Mouse (Mus musculus): Measurements from ENCODE around the gene Runx2. TPM values are rescaled to one million over a fixed set of nuclear protein-coding genes. Genes with fewer than 3 reads are reported as not detected.

Runx2 gene
- polyA plus RNA-seq, 1 experiment from 2014 or later: 2.2 TPM

DNA sequence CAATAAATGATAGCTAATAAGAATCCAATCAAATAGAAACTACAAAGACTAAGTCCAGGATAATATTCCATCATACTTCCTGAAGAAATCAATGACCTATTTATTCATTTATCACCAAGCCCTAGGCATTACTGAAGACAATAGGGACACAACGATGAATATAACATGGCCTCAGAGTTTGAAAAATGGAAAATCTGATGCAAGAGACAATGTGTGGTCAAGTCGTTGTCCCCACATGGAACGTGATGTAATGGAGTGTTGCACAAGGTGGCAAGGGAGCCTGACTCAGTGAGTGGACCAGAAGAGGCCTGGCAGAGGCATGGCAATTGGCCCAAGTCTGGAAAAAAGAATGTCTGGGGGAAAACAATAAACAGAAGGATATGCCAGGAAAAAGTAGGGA is 161.5 kb downstream of the Runx2 start:
- H3K4me1 ChIP-seq (replicated peaks; ENCODE audit: control insufficient read depth, insufficient read depth, low read length): 0 out of 2 replicates have a peak, but pooled peaks cover 4% of the 10 kb centered on the region
- DNase-seq (ENCODE audit: low spot score) (no peak), ATAC-seq (replicated peaks; ENCODE audit: low FRiP score) (no peak)
- no peaks in the 10 kb centered on the region for H3K9me3 ChIP-seq (ENCODE audit: control insufficient read depth, low read length)
- no peak overlapping the region for H3K4me3 ChIP-seq (ENCODE audit: low read depth, low read length)
- no peaks in the 10 kb centered on the region for H3K36me3 ChIP-seq (ENCODE audit: control insufficient read depth, insufficient read depth, low read length)
- no peak overlapping the region for H3K27ac ChIP-seq (ENCODE audit: low read depth, low read length)
- H3K4me2 ChIP-seq (ENCODE audit: low read depth, low read length, severe bottlenecking): no peak overlapping the region
- no peaks in the 10 kb centered on the region for H3K27me3 ChIP-seq (ENCODE audit: control insufficient read depth, insufficient read depth, low read length)
- H3K9ac ChIP-seq (ENCODE audit: low read length): no peak overlapping the region
- WGBS: 92% methylated on average over 3 of the region's 3 CpGs

DNA sequence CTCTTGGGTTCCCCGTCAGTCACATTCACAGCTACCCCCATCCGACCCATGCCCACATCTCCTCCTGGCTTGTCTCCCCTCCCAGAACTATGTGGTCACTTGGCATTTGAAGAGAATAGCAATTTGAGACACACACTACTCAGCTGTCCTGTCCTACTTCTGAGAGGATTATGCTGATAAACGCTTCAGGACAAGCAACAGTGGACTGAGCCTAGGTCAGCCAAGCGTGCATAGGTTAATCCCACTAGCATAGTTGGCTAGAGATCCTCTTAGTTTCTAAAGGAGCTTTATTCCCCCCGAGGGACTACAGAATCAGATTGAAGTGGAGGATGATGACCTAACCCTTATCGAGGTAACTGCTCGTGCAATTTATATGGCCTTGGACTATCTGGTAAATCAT is 162.5 kb downstream of the Runx2 start:
- ATAC-seq (replicated peaks; ENCODE audit: low FRiP score): no peak
- no peak overlapping the region for H3K27ac ChIP-seq (ENCODE audit: low read depth, low read length)
- no peaks in the 10 kb centered on the region for H3K9me3 ChIP-seq (ENCODE audit: control insufficient read depth, low read length)
- H3K4me1 ChIP-seq (replicated peaks; ENCODE audit: control insufficient read depth, insufficient read depth, low read length): peaks cover 6% of the 10 kb centered on the region; the same call in 1 of the 2 replicates
- WGBS: 53% methylated on average over 7 of the region's 7 CpGs
- H3K9ac ChIP-seq (ENCODE audit: low read length): no peak overlapping the region
- DNase-seq (ENCODE audit: low spot score): no peak
- H3K4me3 ChIP-seq (ENCODE audit: low read depth, low read length): no peak overlapping the region
- H3K36me3 ChIP-seq (ENCODE audit: control insufficient read depth, insufficient read depth, low read length): no peaks in the 10 kb centered on the region
- no peak overlapping the region for H3K4me2 ChIP-seq (ENCODE audit: low read depth, low read length, severe bottlenecking)
- no peaks in the 10 kb centered on the region for H3K27me3 ChIP-seq (ENCODE audit: control insufficient read depth, insufficient read depth, low read length)

- WGBS: 78% methylated on average over 8 of the region's 8 CpGs
- H3K4me2 ChIP-seq (ENCODE audit: low read depth, low read length, severe bottlenecking): no peak overlapping the region
- H3K27me3 ChIP-seq (ENCODE audit: control insufficient read depth, insufficient read depth, low read length): no peaks in the 10 kb centered on the region
- peaks cover 6% of the 10 kb centered on the region; the same call in 1 of the 2 replicates for H3K4me1 ChIP-seq (replicated peaks; ENCODE audit: control insufficient read depth, insufficient read depth, low read length)
- ATAC-seq (replicated peaks; ENCODE audit: low FRiP score) (no peak), DNase-seq (ENCODE audit: low spot score) (no peak)
- no peak overlapping the region for H3K27ac ChIP-seq (ENCODE audit: low read depth, low read length)
- no peaks in the 10 kb centered on the region for H3K9me3 ChIP-seq (ENCODE audit: control insufficient read depth, low read length)
- H3K4me3 ChIP-seq (ENCODE audit: low read depth, low read length): no peak overlapping the region
- H3K36me3 ChIP-seq (ENCODE audit: control insufficient read depth, insufficient read depth, low read length): no peaks in the 10 kb centered on the region
- H3K9ac ChIP-seq (ENCODE audit: low read length): no peak overlapping the region
Measured at GRCm38 (mm10) chr17:44651613-44652012, 163.0 kb downstream of the Runx2 start.

DNA sequence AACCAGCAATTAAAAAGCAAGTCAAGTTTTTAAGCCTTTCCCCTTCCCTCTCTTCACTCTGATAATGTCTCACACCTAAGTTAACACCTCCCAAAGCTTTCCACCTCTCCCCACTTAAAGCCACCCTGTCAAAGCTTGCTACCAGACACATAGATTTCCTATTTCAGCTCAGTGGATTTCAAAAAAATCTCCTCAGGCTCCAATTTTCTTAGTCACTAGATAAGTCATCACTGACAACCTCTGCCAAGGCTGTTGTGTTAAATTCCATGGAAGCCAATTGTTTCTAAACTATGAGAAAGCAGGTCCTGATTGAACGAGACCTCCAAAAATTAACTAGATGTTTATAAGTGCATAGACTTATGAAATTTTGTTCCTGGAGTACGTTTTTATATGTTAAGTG is 164.2 kb downstream of the Runx2 start:
- no peak overlapping the region for H3K9ac ChIP-seq (ENCODE audit: low read length)
- WGBS: 88% methylated on average over 2 of the region's 2 CpGs
- no peak for DNase-seq (ENCODE audit: low spot score)
- no peak overlapping the region for H3K4me2 ChIP-seq (ENCODE audit: low read depth, low read length, severe bottlenecking)
- no peak overlapping the region for H3K4me3 ChIP-seq (ENCODE audit: low read depth, low read length)
- H3K27ac ChIP-seq (ENCODE audit: low read depth, low read length): no peak overlapping the region
- H3K36me3 ChIP-seq (ENCODE audit: control insufficient read depth, insufficient read depth, low read length): no peaks in the 10 kb centered on the region
- H3K9me3 ChIP-seq (ENCODE audit: control insufficient read depth, low read length): no peaks in the 10 kb centered on the region
- H3K27me3 ChIP-seq (ENCODE audit: control insufficient read depth, insufficient read depth, low read length): no peaks in the 10 kb centered on the region
- H3K4me1 ChIP-seq (replicated peaks; ENCODE audit: control insufficient read depth, insufficient read depth, low read length): peaks cover 6% of the 10 kb centered on the region; the same call in 1 of the 2 replicates
- ATAC-seq (replicated peaks; ENCODE audit: low FRiP score): no peak

DNA sequence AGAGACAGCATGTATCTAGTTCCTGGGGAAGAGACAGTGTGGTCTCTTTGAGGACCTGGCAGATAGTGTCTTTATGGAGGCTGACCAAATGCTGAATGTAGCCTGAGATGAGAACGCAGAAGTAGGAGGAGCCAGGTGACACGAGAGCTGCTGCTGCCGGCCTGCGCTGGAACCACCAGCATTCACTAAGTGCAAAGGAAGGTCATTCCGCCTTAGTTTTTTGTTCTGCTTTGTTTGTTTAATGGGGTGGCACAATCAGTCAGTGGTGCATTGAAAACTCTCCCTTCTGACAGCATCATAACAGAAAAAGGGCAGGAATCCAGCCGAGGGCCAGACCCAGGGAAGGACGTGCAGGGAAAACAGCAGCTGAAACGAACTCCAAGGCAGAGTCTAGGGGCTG is 165.5 kb downstream of the Runx2 start:
- Histone ChIP-seq H3K4me3 (ENCODE audit: low read depth, low read length) (no peak overlapping the region), H3K27me3 (ENCODE audit: control insufficient read depth, insufficient read depth, low read length) (no peaks in the 10 kb centered on the region), H3K9me3 (ENCODE audit: control insufficient read depth, low read length) (no peaks in the 10 kb centered on the region), H3K4me1 (replicated peaks; ENCODE audit: control insufficient read depth, insufficient read depth, low read length) (peaks cover 6% of the 10 kb centered on the region; the same call in 1 of the 2 replicates), H3K9ac (ENCODE audit: low read length) (no peak overlapping the region), H3K36me3 (ENCODE audit: control insufficient read depth, insufficient read depth, low read length) (no peaks in the 10 kb centered on the region), H3K27ac (ENCODE audit: low read depth, low read length) (no peak overlapping the region), H3K4me2 (ENCODE audit: low read depth, low read length, severe bottlenecking) (no peak overlapping the region)
- DNase-seq (ENCODE audit: low spot score) (no peak), ATAC-seq (replicated peaks; ENCODE audit: low FRiP score) (no peak)
- 36% methylated on average over 8 of the region's 8 CpGs for WGBS

DNA sequence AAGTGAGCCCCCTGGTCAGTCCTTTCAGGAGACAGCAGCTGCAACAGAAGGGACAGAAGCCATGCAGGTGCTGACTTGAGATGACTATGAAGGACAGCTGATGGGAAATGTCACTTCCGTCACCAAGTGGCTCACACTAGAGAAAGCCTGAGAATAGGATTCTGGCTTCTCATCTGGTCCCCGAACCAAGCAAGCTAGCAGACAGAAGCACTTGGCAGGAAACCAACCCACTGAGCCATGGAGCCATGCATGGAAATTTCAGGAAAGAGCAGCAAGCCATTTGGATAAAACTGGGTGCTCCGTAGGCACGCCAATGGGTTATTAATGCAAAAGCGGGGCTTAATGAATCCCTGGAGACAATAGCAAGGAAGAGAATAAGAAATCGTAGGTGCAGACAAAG is 166.7 kb downstream of the Runx2 start:
- no peaks in the 10 kb centered on the region for H3K9me3 ChIP-seq (ENCODE audit: control insufficient read depth, low read length)
- no peak overlapping the region for H3K4me2 ChIP-seq (ENCODE audit: low read depth, low read length, severe bottlenecking)
- peaks cover 6% of the 10 kb centered on the region; the same call in 1 of the 2 replicates for H3K4me1 ChIP-seq (replicated peaks; ENCODE audit: control insufficient read depth, insufficient read depth, low read length)
- ATAC-seq (replicated peaks; ENCODE audit: low FRiP score) (no peak), DNase-seq (ENCODE audit: low spot score) (no peak)
- no peak overlapping the region for H3K9ac ChIP-seq (ENCODE audit: low read length)
- H3K27ac ChIP-seq (ENCODE audit: low read depth, low read length): no peak overlapping the region
- H3K36me3 ChIP-seq (ENCODE audit: control insufficient read depth, insufficient read depth, low read length): no peaks in the 10 kb centered on the region
- H3K27me3 ChIP-seq (ENCODE audit: control insufficient read depth, insufficient read depth, low read length): no peaks in the 10 kb centered on the region
- no peak overlapping the region for H3K4me3 ChIP-seq (ENCODE audit: low read depth, low read length)
- 90% methylated on average over 6 of the region's 6 CpGs for WGBS

DNA sequence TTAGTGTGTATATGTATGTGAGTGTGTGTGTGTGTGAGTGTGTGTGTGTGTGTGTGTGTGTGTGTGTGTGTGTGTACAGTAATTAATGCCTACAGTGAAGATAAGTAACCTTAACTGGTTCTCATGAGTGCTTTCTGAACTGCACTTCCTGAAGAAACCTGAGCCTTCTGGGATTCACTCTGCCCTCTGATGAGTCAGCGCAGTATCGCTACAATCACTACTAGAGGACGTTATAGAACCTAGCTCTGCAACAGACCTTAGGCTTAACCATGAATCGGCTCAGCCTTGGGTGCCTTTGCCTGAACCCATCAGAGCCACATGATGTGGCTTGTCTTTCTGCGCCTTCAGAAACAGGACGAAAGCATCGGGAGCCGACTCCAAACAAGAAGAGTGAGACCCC is 169.5 kb downstream of the Runx2 start:
- no peak overlapping the region for H3K4me2 ChIP-seq (ENCODE audit: low read depth, low read length, severe bottlenecking)
- ATAC-seq (replicated peaks; ENCODE audit: low FRiP score) (no peak), DNase-seq (ENCODE audit: low spot score) (no peak)
- no peak overlapping the region for H3K27ac ChIP-seq (ENCODE audit: low read depth, low read length)
- no peak overlapping the region for H3K9ac ChIP-seq (ENCODE audit: low read length)
- no peak overlapping the region for H3K4me3 ChIP-seq (ENCODE audit: low read depth, low read length)
- no peaks in the 10 kb centered on the region for H3K27me3 ChIP-seq (ENCODE audit: control insufficient read depth, insufficient read depth, low read length)
- H3K9me3 ChIP-seq (ENCODE audit: control insufficient read depth, low read length): no peaks in the 10 kb centered on the region
- 92% methylated on average over 8 of the region's 8 CpGs for WGBS
- H3K4me1 ChIP-seq (replicated peaks; ENCODE audit: control insufficient read depth, insufficient read depth, low read length): peaks cover 6% of the 10 kb centered on the region; the same call in 1 of the 2 replicates
- no peaks in the 10 kb centered on the region for H3K36me3 ChIP-seq (ENCODE audit: control insufficient read depth, insufficient read depth, low read length)

DNA sequence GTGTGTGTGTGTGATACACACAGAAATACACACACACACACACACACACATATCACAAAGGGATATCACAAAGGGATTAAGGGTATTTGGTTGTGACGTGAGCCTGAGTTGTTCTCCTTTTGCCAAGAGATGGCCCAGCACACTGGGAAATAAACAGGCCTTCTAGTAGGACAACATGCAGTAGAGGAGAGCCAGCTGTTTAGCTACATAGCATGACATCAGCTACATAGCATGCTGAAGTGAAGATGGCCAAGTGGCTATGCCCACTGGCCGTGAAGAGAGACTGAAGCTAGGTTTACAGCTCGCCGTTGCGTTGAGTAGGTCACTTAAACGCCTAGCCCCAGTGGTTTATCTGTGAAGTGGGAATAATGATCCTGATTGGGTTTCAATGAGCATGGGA is 171.3 kb downstream of the Runx2 start:
- H3K36me3 ChIP-seq (ENCODE audit: control insufficient read depth, insufficient read depth, low read length): no peaks in the 10 kb centered on the region
- H3K4me1 ChIP-seq (replicated peaks; ENCODE audit: control insufficient read depth, insufficient read depth, low read length): peaks cover 2% of the 10 kb centered on the region; the same call in 1 of the 2 replicates
- ATAC-seq (replicated peaks; ENCODE audit: low FRiP score): no peak
- H3K9me3 ChIP-seq (ENCODE audit: control insufficient read depth, low read length): no peaks in the 10 kb centered on the region
- WGBS: 92% methylated on average over 6 of the region's 6 CpGs
- no peak overlapping the region for H3K9ac ChIP-seq (ENCODE audit: low read length)
- no peak overlapping the region for H3K4me3 ChIP-seq (ENCODE audit: low read depth, low read length)
- no peaks in the 10 kb centered on the region for H3K27me3 ChIP-seq (ENCODE audit: control insufficient read depth, insufficient read depth, low read length)
- no peak overlapping the region for H3K27ac ChIP-seq (ENCODE audit: low read depth, low read length)
- no peak overlapping the region for H3K4me2 ChIP-seq (ENCODE audit: low read depth, low read length, severe bottlenecking)
- no peak for DNase-seq (ENCODE audit: low spot score)

- 0 out of 2 replicates have a peak, but pooled peaks cover 3% of the 10 kb centered on the region for H3K4me1 ChIP-seq (replicated peaks; ENCODE audit: control insufficient read depth, insufficient read depth, low read length)
- H3K27ac ChIP-seq (ENCODE audit: low read depth, low read length): no peak overlapping the region
- H3K4me3 ChIP-seq (ENCODE audit: low read depth, low read length): no peak overlapping the region
- WGBS: 80% methylated on average over 4 of the region's 4 CpGs
- H3K36me3 ChIP-seq (ENCODE audit: control insufficient read depth, insufficient read depth, low read length): no peaks in the 10 kb centered on the region
- no peak overlapping the region for H3K4me2 ChIP-seq (ENCODE audit: low read depth, low read length, severe bottlenecking)
- DNase-seq (ENCODE audit: low spot score): no peak
- ATAC-seq (replicated peaks; ENCODE audit: low FRiP score): no peak
- H3K27me3 ChIP-seq (ENCODE audit: control insufficient read depth, insufficient read depth, low read length): no peaks in the 10 kb centered on the region
- no peak overlapping the region for H3K9ac ChIP-seq (ENCODE audit: low read length)
- no peaks in the 10 kb centered on the region for H3K9me3 ChIP-seq (ENCODE audit: control insufficient read depth, low read length)
Measured at GRCm38 (mm10) chr17:44642126-44642525, 172.5 kb downstream of the Runx2 start.
